Mouse (Mus musculus) stomach, embryonic 14.5 days (tissue): ENCODE measurements around the gene Arl3. TPM values are rescaled to one million over a fixed set of nuclear protein-coding genes. Genes with fewer than 3 reads are reported as not detected.
"Not testable (repeated sequence)": the region's sequence is repeated elsewhere in the genome, so short reads cannot be mapped to it uniquely, and the experiment has no call there.

Experiments used
- ATAC-seq: fragments of 200-750 bp; cut with Nextera tagmentation; 2 replicates; pipeline ENCODE4 v1.8.0; 2017; ENCODE audit warnings: low read depth, moderate TSS enrichment; ENCODE audit not compliant: insufficient number of reproducible peaks, insufficient read depth, low FRiP score
- H3K27ac ChIP-seq: fragments of 300-500 bp; sonication (generic); 2 replicates; pipeline ENCODE4 v1.5.1; 2014; ENCODE audit warnings: mild to moderate bottlenecking, low read length, moderate library complexity, mixed read lengths
- H3K27me3 ChIP-seq: fragments of 300-500 bp; sonication (generic); 2 replicates; pipeline ENCODE4 v1.6.1; 2014; ENCODE audit warnings: low read length, control low read depth, mixed read lengths; ENCODE audit not compliant: control insufficient read depth, insufficient read depth
- H3K36me3 ChIP-seq: fragments of 300-500 bp; sonication (generic); 2 replicates; pipeline ENCODE4 v1.6.1; 2014; ENCODE audit warnings: mild to moderate bottlenecking, control low read depth, low read length, moderate library complexity, mixed read lengths; ENCODE audit not compliant: control insufficient read depth, insufficient read depth
- H3K4me1 ChIP-seq: fragments of 300-500 bp; sonication (generic); 2 replicates; pipeline ENCODE4 v1.6.1; 2014; ENCODE audit warnings: low read length, control low read depth, mixed read lengths; ENCODE audit not compliant: control insufficient read depth, insufficient read depth
- H3K4me2 ChIP-seq: fragments of 300-500 bp; sonication (generic); replicated peaks from 2 replicates; pipeline ENCODE4 v1.6.1; 2014; ENCODE audit warnings: low read depth, low read length, control low read depth
- H3K4me3 ChIP-seq: fragments of 300-500 bp; sonication (generic); 2 replicates; pipeline ENCODE4 v1.5.1; 2014; ENCODE audit warnings: low read depth, low read length, control low read depth
- H3K9ac ChIP-seq: fragments of 300-500 bp; sonication (generic); replicated peaks from 2 replicates; pipeline ENCODE4 v1.6.1; 2014; ENCODE audit warnings: low read depth, mild to moderate bottlenecking, control low read depth, low read length, moderate library complexity, mixed read lengths
- H3K9me3 ChIP-seq: fragments of 300-500 bp; sonication (generic); 2 replicates; pipeline ENCODE4 v1.6.1; 2016; ENCODE audit warnings: low read depth, low read length, control low read depth; ENCODE audit not compliant: control insufficient read depth
- WGBS: fragments of 180-500 bp; shearing (Covaris S2); extraction: QIAGEN DNeasy Blood & Tissue Kit; methylation state at CpG from one replicate; pipeline ENCODE4 v1.1.7; 2014; 5-methylcytosine and 5-hydroxymethylcytosine counted together
- polyA plus RNA-seq: library from polyadenylated mRNA; unstranded; fragments of >200 nt; fragmentation: Nextera tagmentation; extraction: Ambion mirVana; gene quantifications from 2 replicates; pipeline ENCODE4 v1.2.1, GENCODE M21; 2014

Gene Arl3
- polyA plus RNA-seq, 1 experiment from 2014 or later, result 98.7 TPM

DNA sequence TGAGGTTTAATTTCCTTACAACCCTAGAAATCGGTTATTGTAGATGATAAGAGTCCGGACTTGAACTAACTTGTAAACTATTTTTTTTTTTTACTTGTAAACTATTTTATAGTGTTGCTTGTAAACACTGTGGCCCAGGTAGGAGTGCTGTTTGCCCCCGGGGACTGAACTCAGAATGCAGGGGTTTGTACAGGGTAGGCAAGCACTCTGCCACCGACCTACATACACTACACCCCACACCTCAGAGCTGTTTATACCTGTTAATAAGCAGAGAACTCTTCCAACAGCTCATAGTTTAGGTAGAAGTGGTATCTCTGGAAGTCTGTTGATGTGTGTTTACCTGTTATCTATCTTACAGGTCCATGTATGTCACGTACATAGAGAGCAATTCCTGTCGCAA is 992 bp upstream of the Arl3 start:
- H3K36me3 ChIP-seq, result no peaks in the 10 kb centered on the region
- no peaks in the 10 kb centered on the region for H3K27me3 ChIP-seq
- H3K4me3 ChIP-seq, result peak overlapping the region; percentile 63
- H3K4me1 ChIP-seq, result peaks cover 11% of the 10 kb centered on the region
- peak overlapping the region; percentile 45 for H3K4me2 ChIP-seq
- 35% methylated on average over 6 of the region's 6 CpGs for WGBS
- no peaks in the 10 kb centered on the region for H3K9me3 ChIP-seq
- H3K27ac ChIP-seq, result no peak overlapping the region
- no peak for ATAC-seq
- peak overlapping the region; percentile 41; the same call in 1 of the 2 replicates for H3K9ac ChIP-seq

- H3K27ac ChIP-seq, result peak overlapping the region; percentile 70; the same call in 1 of the 2 replicates
- H3K36me3 ChIP-seq, result no peaks in the 10 kb centered on the region
- H3K9me3 ChIP-seq, result no peaks in the 10 kb centered on the region
- peak overlapping the region; percentile 49 for H3K9ac ChIP-seq
- 0% methylated on average over 17 of the region's 17 CpGs for WGBS
- peaks cover 7% of the 10 kb centered on the region for H3K4me1 ChIP-seq
- H3K27me3 ChIP-seq, result no peaks in the 10 kb centered on the region
- H3K4me2 ChIP-seq, result peak overlapping the region; percentile 75
- ATAC-seq, result 0 out of 2 replicates have a peak, but pooled peaks have one; percentile 0
- H3K4me3 ChIP-seq, result peak overlapping the region; percentile 63
These were observed 450 bp downstream of the Arl3 start for GRCm38 (mm10) chr19:46572548-46572947.

DNA sequence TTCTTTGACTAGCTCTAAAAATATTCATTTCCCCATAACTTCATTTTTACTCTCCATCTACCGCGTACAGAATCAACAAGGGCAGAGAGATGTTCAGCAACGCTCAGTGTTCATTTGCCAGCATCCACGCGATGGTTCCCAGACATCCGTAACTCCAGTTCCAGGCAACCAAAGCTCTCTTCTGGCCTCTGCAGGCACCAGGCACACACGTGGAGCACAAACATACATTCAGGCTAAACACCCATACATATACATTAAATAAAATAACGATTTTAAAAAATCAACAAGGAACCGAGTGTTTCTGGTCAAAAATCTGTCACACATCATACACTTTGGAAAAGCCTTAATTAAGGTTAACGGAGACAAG is 1.1 kb downstream of the Arl3 start:
- H3K9ac ChIP-seq, result peak overlapping the region; percentile 49; the same call in 1 of the 2 replicates
- no peaks in the 10 kb centered on the region for H3K36me3 ChIP-seq
- H3K9me3 ChIP-seq, result no peaks in the 10 kb centered on the region
- H3K27ac ChIP-seq, result no peak overlapping the region
- peak overlapping the region; percentile 75 for H3K4me2 ChIP-seq
- no peak for ATAC-seq
- peak overlapping the region; percentile 63 for H3K4me3 ChIP-seq
- WGBS, result 9% methylated on average over 10 of the region's 10 CpGs
- no peaks in the 10 kb centered on the region for H3K27me3 ChIP-seq
- peaks cover 7% of the 10 kb centered on the region for H3K4me1 ChIP-seq

DNA sequence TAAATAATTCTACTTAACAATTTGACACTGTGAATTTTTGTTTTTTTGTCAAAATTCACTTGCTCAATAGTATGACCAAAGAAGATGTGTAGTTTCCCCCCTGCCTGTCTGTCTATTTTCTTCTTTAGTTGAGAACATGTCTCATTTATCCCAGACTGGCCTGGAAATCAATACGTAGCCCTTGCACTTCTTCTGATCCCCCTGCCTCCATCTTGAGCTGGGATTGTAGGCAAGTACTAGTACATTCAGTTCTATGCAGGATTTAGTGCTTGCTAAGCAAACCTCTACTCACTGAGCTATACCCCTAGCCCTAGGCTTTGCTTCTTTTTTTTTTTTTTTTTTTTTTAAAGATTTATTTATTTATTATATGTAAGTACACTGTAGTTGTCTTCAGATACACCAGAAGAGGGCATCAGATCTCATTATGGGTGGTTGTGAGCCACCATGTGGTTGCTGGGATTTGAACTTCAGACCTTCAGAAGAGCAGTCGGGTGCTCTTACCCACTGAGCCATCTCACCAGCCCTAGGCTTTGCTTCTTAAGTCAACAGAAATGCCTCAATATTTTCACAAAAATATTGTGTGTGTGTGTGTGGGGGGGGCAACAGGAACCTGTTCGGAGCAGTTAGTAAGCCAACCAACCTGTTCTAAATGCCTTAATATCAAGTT is 1.7 kb downstream of the Arl3 start:
- H3K27me3 ChIP-seq, ATAC-seq, H3K9me3 ChIP-seq, H3K9ac ChIP-seq, H3K27ac ChIP-seq, H3K4me1 ChIP-seq, H3K36me3 ChIP-seq: not testable (repeated sequence)
- peak overlapping the region; percentile 75; the same call in 1 of the 2 replicates for H3K4me2 ChIP-seq
- peak overlapping the region; percentile 63; the same call in 1 of the 2 replicates for H3K4me3 ChIP-seq
- 63% methylated on average over 3 of the region's 3 CpGs for WGBS

- Histone ChIP-seq H3K9me3 (no peaks in the 10 kb centered on the region), H3K4me1 (no peaks in the 10 kb centered on the region), H3K27ac (no peak overlapping the region), H3K27me3 (no peaks in the 10 kb centered on the region), H3K4me3 (no peak overlapping the region), H3K9ac (no peak overlapping the region), H3K4me2 (no peak overlapping the region), H3K36me3 (no peaks in the 10 kb centered on the region)
- WGBS, result 64% methylated on average over 14 of the region's 14 CpGs
- ATAC-seq, result no peak
These were observed 8.9 kb downstream of the Arl3 start for GRCm38 (mm10) chr19:46564043-46564462.

GRCm38 (mm10) chr19:46563603-46564002 is 9.4 kb downstream of the Arl3 start:
- ATAC-seq, result no peak
- no peak overlapping the region for H3K27ac ChIP-seq

GRCm38 (mm10) chr19:46562581-46563515 is 10.2 kb downstream of the Arl3 start:
- Histone ChIP-seq H3K4me2 (no peak overlapping the region), H3K27ac (no peak overlapping the region), H3K4me3 (no peak overlapping the region), H3K27me3 (no peaks in the 10 kb centered on the region), H3K36me3 (peaks cover 1% of the 10 kb centered on the region; the same call in 1 of the 2 replicates), H3K9me3 (no peaks in the 10 kb centered on the region), H3K4me1 (no peaks in the 10 kb centered on the region), H3K9ac (no peak overlapping the region)
- WGBS, result 84% methylated on average over 14 of the region's 14 CpGs
- ATAC-seq, result no peak

More at GRCm38 (mm10) chr19:46563603-46564002, 9.4 kb downstream of the Arl3 start:
- Histone ChIP-seq H3K4me2 (no peak overlapping the region), H3K36me3 (no peaks in the 10 kb centered on the region), H3K9ac (no peak overlapping the region), H3K4me1 (no peaks in the 10 kb centered on the region), H3K9me3 (no peaks in the 10 kb centered on the region), H3K27me3 (no peaks in the 10 kb centered on the region), H3K4me3 (no peak overlapping the region)
- 74% methylated on average over 4 of the region's 4 CpGs for WGBS

DNA sequence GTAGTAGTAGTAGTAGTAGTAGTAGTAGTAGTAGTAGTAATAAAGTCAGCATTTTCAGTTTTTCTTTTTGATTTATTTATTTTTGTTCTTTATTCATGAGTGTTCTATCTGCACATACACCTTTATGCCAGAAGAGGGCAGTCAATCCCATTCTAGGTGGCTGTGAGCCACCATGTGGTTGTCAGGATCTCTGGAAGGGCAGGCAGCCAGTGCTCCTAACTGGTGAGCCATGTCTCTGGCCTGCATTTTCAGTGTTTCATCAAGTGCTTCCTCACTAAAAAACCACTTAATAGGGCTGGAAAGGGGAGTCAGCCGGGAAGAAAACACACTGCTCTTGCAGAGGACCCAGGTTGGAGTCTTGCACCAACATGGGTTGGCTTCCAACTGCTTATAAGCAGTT is 10.9 kb downstream of the Arl3 start:
- no peak overlapping the region for H3K4me3 ChIP-seq
- no peaks in the 10 kb centered on the region for H3K9me3 ChIP-seq
- no peak for ATAC-seq
- H3K36me3 ChIP-seq, result peaks cover 4% of the 10 kb centered on the region; the same call in 1 of the 2 replicates
- WGBS, result 43% methylated on average over 1 of the region's 1 CpGs
- H3K4me2 ChIP-seq, result no peak overlapping the region
- H3K9ac ChIP-seq, result no peak overlapping the region
- no peaks in the 10 kb centered on the region for H3K27me3 ChIP-seq
- no peak overlapping the region for H3K27ac ChIP-seq
- H3K4me1 ChIP-seq, result no peaks in the 10 kb centered on the region
